Mouse (Mus musculus) lung, postnatal 0 days (tissue): ENCODE data around the gene Them5. TPM values are rescaled to one million over a fixed set of nuclear protein-coding genes. Genes with fewer than 3 reads are reported as not detected.

ENCODE experiments used
- ATAC-seq: fragments of 200-750 bp; cut with Nextera tagmentation; 2 replicates; pipeline ENCODE4 v1.8.0; 2017; ENCODE audit warnings: moderate library complexity
- DNase-seq: peaks from one replicate; pipeline ENCODE4 v3.0.0-alpha.2; 2016; ENCODE audit warnings: low spot score
- H3K27ac ChIP-seq: fragments of 300-500 bp; sonication (generic); 2 replicates; pipeline ENCODE4 v1.5.1; 2014; ENCODE audit warnings: antibody characterized with exemption, mild to moderate bottlenecking, low read length, mixed read lengths
- H3K27me3 ChIP-seq: fragments of 300-500 bp; sonication (generic); replicated peaks from 2 replicates; pipeline ENCODE4 v1.6.1; 2014; ENCODE audit warnings: low read length, mixed read lengths; ENCODE audit not compliant: insufficient read depth
- H3K36me3 ChIP-seq: fragments of 300-500 bp; sonication (generic); 2 replicates; pipeline ENCODE4 v1.6.1; 2014; ENCODE audit warnings: low read length, mixed read lengths; ENCODE audit not compliant: insufficient read depth
- H3K4me1 ChIP-seq: fragments of 300-500 bp; sonication (generic); 2 replicates; pipeline ENCODE4 v1.6.1; 2014; ENCODE audit warnings: antibody characterized with exemption, low read depth, low read length, mixed read lengths; ENCODE audit not compliant: insufficient read depth
- H3K4me2 ChIP-seq: fragments of 300-500 bp; sonication (generic); replicated peaks from 2 replicates; pipeline ENCODE4 v1.6.1; 2014; ENCODE audit warnings: low read depth, mild to moderate bottlenecking, low read length, moderate library complexity, mixed read lengths
- H3K4me3 ChIP-seq: fragments of 300-500 bp; sonication (generic); 2 replicates; pipeline ENCODE4 v1.5.1; 2014; ENCODE audit warnings: low read depth, low read length
- H3K9ac ChIP-seq: fragments of 300-500 bp; sonication (generic); replicated peaks from 2 replicates; pipeline ENCODE4 v1.6.1; 2014; ENCODE audit warnings: low read depth, mild to moderate bottlenecking
- H3K9me3 ChIP-seq: fragments of 300-500 bp; sonication (generic); 2 replicates; pipeline ENCODE4 v1.6.1; 2016; ENCODE audit warnings: low read length, mixed read lengths
- CTCF ChIP-seq: IDR thresholded peaks from 2 replicates; pipeline ENCODE4 v1.5.1; 2016; ENCODE audit warnings: antibody characterized with exemption, mild to moderate bottlenecking
- EP300 ChIP-seq: IDR thresholded peaks from 2 replicates; pipeline ENCODE4 v1.6.1; 2016; ENCODE audit warnings: antibody characterized with exemption, mild to moderate bottlenecking, control low read depth
- WGBS: fragments of 180-500 bp; shearing (Covaris S2); extraction: QIAGEN DNeasy Blood & Tissue Kit; methylation state at CpG from one replicate; pipeline ENCODE4 v1.1.7; 2014; 5-methylcytosine and 5-hydroxymethylcytosine counted together
- polyA plus RNA-seq: library from polyadenylated mRNA; unstranded; fragments of >200 nt; fragmentation: Nextera tagmentation; extraction: Ambion mirVana; gene quantifications from 2 replicates; pipeline ENCODE4 v1.2.1, GENCODE M21; 2015

Gene Them5
- 2.9 and 3.2 TPM in 2 replicates for polyA plus RNA-seq

GRCm38 (mm10) chr3:94341959-94342422, at the start of gene Them5:
Them5 (plus strand) TSS chr3:94342099.
- WGBS: 20% methylated on average over 3 of the region's 3 CpGs
- Histone ChIP-seq H3K27ac (no peak within 1 kb of the TSS), H3K9me3 (no peaks in the 10 kb centered on the region), H3K4me3 (no peak within 1 kb of the TSS), H3K4me2 (no peak within 1 kb of the TSS), H3K27me3 (no peaks in the 10 kb centered on the region), H3K4me1 (no peaks in the 10 kb centered on the region), H3K9ac (no peak within 1 kb of the TSS), H3K36me3 (no peaks in the 10 kb centered on the region)
- DNase-seq: peak; percentile 39
- peak; percentile 70 for ATAC-seq
- TF ChIP-seq CTCF (no peak), EP300 (no peak)

- DNase-seq (no peak), ATAC-seq (no peak)
- Histone ChIP-seq H3K4me2 (no peak overlapping the region), H3K27me3 (no peaks in the 10 kb centered on the region), H3K36me3 (no peaks in the 10 kb centered on the region), H3K4me1 (no peaks in the 10 kb centered on the region), H3K9me3 (no peaks in the 10 kb centered on the region), H3K9ac (no peak overlapping the region), H3K4me3 (no peak overlapping the region), H3K27ac (no peak overlapping the region)
- 76% methylated on average over 1 of the region's 1 CpGs for WGBS
- no peak for TF ChIP-seq CTCF
- TF ChIP-seq EP300: no peak
These were observed 36.4 kb upstream of the Them5 start for GRCm38 (mm10) chr3:94305457-94305856.

GRCm38 (mm10) chr3:94306975-94307374, 34.9 kb upstream of the Them5 start:
- ATAC-seq: no peak
- no peak overlapping the region for H3K4me3 ChIP-seq
- H3K4me1 ChIP-seq: no peaks in the 10 kb centered on the region
- H3K9me3 ChIP-seq: no peaks in the 10 kb centered on the region
- H3K27ac ChIP-seq: no peak overlapping the region
- no peak overlapping the region for H3K9ac ChIP-seq
- no peak overlapping the region for H3K4me2 ChIP-seq
- DNase-seq: no peak
- TF ChIP-seq EP300 (no peak), CTCF (no peak)
- no peaks in the 10 kb centered on the region for H3K27me3 ChIP-seq
- H3K36me3 ChIP-seq: no peaks in the 10 kb centered on the region

- DNase-seq: peak; percentile 99
- TF ChIP-seq CTCF (no peak; the same call in 1 of the 2 replicates), EP300 (peak; percentile 46; the same call in 1 of the 2 replicates)
- WGBS: 1% methylated on average over 47 of the region's 47 CpGs
These were observed 32.1 kb upstream of the Them5 start, which contains the start of gene Them4 for GRCm38 (mm10) chr3:94309633-94310363. Them4 (plus strand) TSS chr3:94310089.

GRCm38 (mm10) chr3:94310491-94310890, 31.4 kb upstream of the Them5 start:
- DNase-seq (no peak), ATAC-seq (no peak)
- Histone ChIP-seq H3K27ac (peak overlapping the region; percentile 80), H3K27me3 (no peaks in the 10 kb centered on the region), H3K9ac (peak overlapping the region; percentile 51), H3K4me3 (peak overlapping the region; percentile 63), H3K4me2 (peak overlapping the region; percentile 65), H3K36me3 (no peaks in the 10 kb centered on the region), H3K4me1 (no peaks in the 10 kb centered on the region), H3K9me3 (no peaks in the 10 kb centered on the region)
- TF ChIP-seq CTCF (no peak), EP300 (no peak)
- 35% methylated on average over 7 of the region's 7 CpGs for WGBS

More at GRCm38 (mm10) chr3:94309633-94310363, 32.1 kb upstream of the Them5 start, which contains the start of gene Them4:
- no peaks in the 10 kb centered on the region for H3K9me3 ChIP-seq
- H3K27me3 ChIP-seq: no peaks in the 10 kb centered on the region
- H3K4me1 ChIP-seq: no peaks in the 10 kb centered on the region
- ATAC-seq: peak; percentile 100
- H3K27ac ChIP-seq: peak within 1 kb of the TSS; percentile 80
- H3K36me3 ChIP-seq: no peaks in the 10 kb centered on the region
- peak within 1 kb of the TSS; percentile 54 for H3K9ac ChIP-seq
- peak within 1 kb of the TSS; percentile 63 for H3K4me3 ChIP-seq
- peak within 1 kb of the TSS; percentile 65 for H3K4me2 ChIP-seq

- ATAC-seq: no peak
- Histone ChIP-seq H3K4me2 (peak overlapping the region; percentile 65; the same call in 1 of the 2 replicates), H3K9ac (no peak overlapping the region), H3K4me1 (no peaks in the 10 kb centered on the region), H3K4me3 (peak overlapping the region; percentile 63; the same call in 1 of the 2 replicates), H3K27ac (no peak overlapping the region), H3K27me3 (no peaks in the 10 kb centered on the region), H3K9me3 (no peaks in the 10 kb centered on the region), H3K36me3 (no peaks in the 10 kb centered on the region)
- peak; percentile 27 for DNase-seq
- WGBS: 63% methylated on average over 6 of the region's 6 CpGs
- no peak for TF ChIP-seq EP300
- TF ChIP-seq CTCF: no peak
These were observed 31.0 kb upstream of the Them5 start for GRCm38 (mm10) chr3:94310911-94311310.
